Mouse (Mus musculus): ENCODE results near the gene Rpl10a. TPM values are rescaled to one million over a fixed set of nuclear protein-coding genes. Genes with fewer than 3 reads are reported as not detected.

Gene Rpl10a
- polyA plus RNA-seq, 1 experiment from 2014 or later = 562 TPM

GRCm38 (mm10) chr17:28286964-28287363 lies 41.3 kb upstream of the Rpl10a start:
- no peaks in the 10 kb centered on the region for H3K36me3 ChIP-seq (replicated peaks; ENCODE audit: control insufficient read depth, insufficient read depth, low read depth, low read length)
- no peak overlapping the region for H3K9ac ChIP-seq (replicated peaks; ENCODE audit: low read length)
- DNase-seq (ENCODE audit: low spot score) (no peak), ATAC-seq (replicated peaks; ENCODE audit: insufficient number of reproducible peaks, low FRiP score, low TSS enrichment, low read depth) (no peak)
- H3K9me3 ChIP-seq (replicated peaks; ENCODE audit: control insufficient read depth, low read length) = no peaks in the 10 kb centered on the region
- no peak overlapping the region for H3K27ac ChIP-seq (replicated peaks; ENCODE audit: low read depth, low read length)
- 36% methylated on average over 5 of the region's 5 CpGs for WGBS
- no peaks in the 10 kb centered on the region for H3K27me3 ChIP-seq (ENCODE audit: control insufficient read depth, insufficient read depth, low read length)
- H3K4me3 ChIP-seq (ENCODE audit: low read depth, low read length) = no peak overlapping the region
- no peak overlapping the region for H3K4me2 ChIP-seq (ENCODE audit: low read depth, low read length)
- no peaks in the 10 kb centered on the region for H3K4me1 ChIP-seq (ENCODE audit: control insufficient read depth, insufficient read depth, low read length)

- ATAC-seq (replicated peaks; ENCODE audit: insufficient number of reproducible peaks, low FRiP score, low TSS enrichment, low read depth) (no peak), DNase-seq (ENCODE audit: low spot score) (no peak)
- Histone ChIP-seq H3K9ac (replicated peaks; ENCODE audit: low read length) (no peak overlapping the region), H3K27me3 (ENCODE audit: control insufficient read depth, insufficient read depth, low read length) (no peaks in the 10 kb centered on the region), H3K27ac (replicated peaks; ENCODE audit: low read depth, low read length) (no peak overlapping the region), H3K4me1 (ENCODE audit: control insufficient read depth, insufficient read depth, low read length) (no peaks in the 10 kb centered on the region), H3K4me2 (ENCODE audit: low read depth, low read length) (no peak overlapping the region), H3K9me3 (replicated peaks; ENCODE audit: control insufficient read depth, low read length) (no peaks in the 10 kb centered on the region), H3K36me3 (replicated peaks; ENCODE audit: control insufficient read depth, insufficient read depth, low read depth, low read length) (no peaks in the 10 kb centered on the region), H3K4me3 (ENCODE audit: low read depth, low read length) (no peak overlapping the region)
- 79% methylated on average over 8 of the region's 8 CpGs for WGBS
Measured at GRCm38 (mm10) chr17:28287578-28287977, 40.7 kb upstream of the Rpl10a start.

GRCm38 (mm10) chr17:28287980-28288379 lies 40.3 kb upstream of the Rpl10a start:
- Histone ChIP-seq H3K9ac (replicated peaks; ENCODE audit: low read length) (no peak overlapping the region), H3K4me1 (ENCODE audit: control insufficient read depth, insufficient read depth, low read length) (no peaks in the 10 kb centered on the region), H3K27me3 (ENCODE audit: control insufficient read depth, insufficient read depth, low read length) (no peaks in the 10 kb centered on the region), H3K4me3 (ENCODE audit: low read depth, low read length) (no peak overlapping the region), H3K9me3 (replicated peaks; ENCODE audit: control insufficient read depth, low read length) (no peaks in the 10 kb centered on the region), H3K36me3 (replicated peaks; ENCODE audit: control insufficient read depth, insufficient read depth, low read depth, low read length) (no peaks in the 10 kb centered on the region), H3K4me2 (ENCODE audit: low read depth, low read length) (no peak overlapping the region), H3K27ac (replicated peaks; ENCODE audit: low read depth, low read length) (no peak overlapping the region)
- DNase-seq (ENCODE audit: low spot score) = peak; percentile 17
- 68% methylated on average over 5 of the region's 5 CpGs for WGBS
- ATAC-seq (replicated peaks; ENCODE audit: insufficient number of reproducible peaks, low FRiP score, low TSS enrichment, low read depth) = no peak

- no peak overlapping the region for H3K4me3 ChIP-seq (ENCODE audit: low read depth, low read length)
- no peaks in the 10 kb centered on the region for H3K27me3 ChIP-seq (ENCODE audit: control insufficient read depth, insufficient read depth, low read length)
- H3K9ac ChIP-seq (replicated peaks; ENCODE audit: low read length) = no peak overlapping the region
- ATAC-seq (replicated peaks; ENCODE audit: insufficient number of reproducible peaks, low FRiP score, low TSS enrichment, low read depth) = no peak
- H3K4me2 ChIP-seq (ENCODE audit: low read depth, low read length) = no peak overlapping the region
- no peak for DNase-seq (ENCODE audit: low spot score)
- no peaks in the 10 kb centered on the region for H3K9me3 ChIP-seq (replicated peaks; ENCODE audit: control insufficient read depth, low read length)
- WGBS = 63% methylated on average over 3 of the region's 3 CpGs
- H3K4me1 ChIP-seq (ENCODE audit: control insufficient read depth, insufficient read depth, low read length) = no peaks in the 10 kb centered on the region
- H3K27ac ChIP-seq (replicated peaks; ENCODE audit: low read depth, low read length) = no peak overlapping the region
- no peaks in the 10 kb centered on the region for H3K36me3 ChIP-seq (replicated peaks; ENCODE audit: control insufficient read depth, insufficient read depth, low read depth, low read length)
Measured at GRCm38 (mm10) chr17:28290262-28290661, 38.0 kb upstream of the Rpl10a start.

- no peak for DNase-seq (ENCODE audit: low spot score)
- ATAC-seq (replicated peaks; ENCODE audit: insufficient number of reproducible peaks, low FRiP score, low TSS enrichment, low read depth) = no peak
- WGBS = 83% methylated on average over 11 of the region's 11 CpGs
Measured at GRCm38 (mm10) chr17:28290671-28291070, 37.6 kb upstream of the Rpl10a start.

GRCm38 (mm10) chr17:28291346-28291745 lies 36.9 kb upstream of the Rpl10a start:
- H3K27me3 ChIP-seq (ENCODE audit: control insufficient read depth, insufficient read depth, low read length) = no peaks in the 10 kb centered on the region
- no peak for DNase-seq (ENCODE audit: low spot score)
- no peaks in the 10 kb centered on the region for H3K4me1 ChIP-seq (ENCODE audit: control insufficient read depth, insufficient read depth, low read length)
- no peak overlapping the region for H3K4me3 ChIP-seq (ENCODE audit: low read depth, low read length)
- WGBS = 83% methylated on average over 7 of the region's 7 CpGs
- H3K9me3 ChIP-seq (replicated peaks; ENCODE audit: control insufficient read depth, low read length) = no peaks in the 10 kb centered on the region
- ATAC-seq (replicated peaks; ENCODE audit: insufficient number of reproducible peaks, low FRiP score, low TSS enrichment, low read depth) = no peak
- no peak overlapping the region for H3K4me2 ChIP-seq (ENCODE audit: low read depth, low read length)
- no peak overlapping the region for H3K9ac ChIP-seq (replicated peaks; ENCODE audit: low read length)
- no peaks in the 10 kb centered on the region for H3K36me3 ChIP-seq (replicated peaks; ENCODE audit: control insufficient read depth, insufficient read depth, low read depth, low read length)
- no peak overlapping the region for H3K27ac ChIP-seq (replicated peaks; ENCODE audit: low read depth, low read length)

More at GRCm38 (mm10) chr17:28290671-28291070, 37.6 kb upstream of the Rpl10a start:
- H3K36me3 ChIP-seq (replicated peaks; ENCODE audit: control insufficient read depth, insufficient read depth, low read depth, low read length) = no peaks in the 10 kb centered on the region
- H3K4me1 ChIP-seq (ENCODE audit: control insufficient read depth, insufficient read depth, low read length) = no peaks in the 10 kb centered on the region
- H3K4me3 ChIP-seq (ENCODE audit: low read depth, low read length) = no peak overlapping the region
- no peaks in the 10 kb centered on the region for H3K9me3 ChIP-seq (replicated peaks; ENCODE audit: control insufficient read depth, low read length)
- H3K9ac ChIP-seq (replicated peaks; ENCODE audit: low read length) = no peak overlapping the region
- H3K27ac ChIP-seq (replicated peaks; ENCODE audit: low read depth, low read length) = no peak overlapping the region
- no peak overlapping the region for H3K4me2 ChIP-seq (ENCODE audit: low read depth, low read length)
- H3K27me3 ChIP-seq (ENCODE audit: control insufficient read depth, insufficient read depth, low read length) = no peaks in the 10 kb centered on the region

GRCm38 (mm10) chr17:28293716-28294115 lies 34.6 kb upstream of the Rpl10a start:
- DNase-seq (ENCODE audit: low spot score) (no peak), ATAC-seq (replicated peaks; ENCODE audit: insufficient number of reproducible peaks, low FRiP score, low TSS enrichment, low read depth) (no peak)
- no peak overlapping the region for H3K27ac ChIP-seq (replicated peaks; ENCODE audit: low read depth, low read length)
- 61% methylated on average over 4 of the region's 4 CpGs for WGBS
- H3K4me1 ChIP-seq (ENCODE audit: control insufficient read depth, insufficient read depth, low read length) = no peaks in the 10 kb centered on the region
- no peaks in the 10 kb centered on the region for H3K9me3 ChIP-seq (replicated peaks; ENCODE audit: control insufficient read depth, low read length)
- H3K4me2 ChIP-seq (ENCODE audit: low read depth, low read length) = no peak overlapping the region
- no peak overlapping the region for H3K4me3 ChIP-seq (ENCODE audit: low read depth, low read length)
- no peaks in the 10 kb centered on the region; the same call in 1 of the 2 replicates for H3K36me3 ChIP-seq (replicated peaks; ENCODE audit: control insufficient read depth, insufficient read depth, low read depth, low read length)
- H3K27me3 ChIP-seq (ENCODE audit: control insufficient read depth, insufficient read depth, low read length) = no peaks in the 10 kb centered on the region
- no peak overlapping the region for H3K9ac ChIP-seq (replicated peaks; ENCODE audit: low read length)

GRCm38 (mm10) chr17:28294449-28295333 lies 33.6 kb upstream of the Rpl10a start:
- Histone ChIP-seq H3K4me1 (ENCODE audit: control insufficient read depth, insufficient read depth, low read length) (no peaks in the 10 kb centered on the region; the same call in 1 of the 2 replicates), H3K4me3 (ENCODE audit: low read depth, low read length) (no peak overlapping the region), H3K36me3 (replicated peaks; ENCODE audit: control insufficient read depth, insufficient read depth, low read depth, low read length) (no peaks in the 10 kb centered on the region; the same call in 1 of the 2 replicates), H3K27me3 (ENCODE audit: control insufficient read depth, insufficient read depth, low read length) (no peaks in the 10 kb centered on the region), H3K4me2 (ENCODE audit: low read depth, low read length) (no peak overlapping the region), H3K9ac (replicated peaks; ENCODE audit: low read length) (no peak overlapping the region), H3K9me3 (replicated peaks; ENCODE audit: control insufficient read depth, low read length) (no peaks in the 10 kb centered on the region), H3K27ac (replicated peaks; ENCODE audit: low read depth, low read length) (no peak overlapping the region)
- no peak for ATAC-seq (replicated peaks; ENCODE audit: insufficient number of reproducible peaks, low FRiP score, low TSS enrichment, low read depth)
- 65% methylated on average over 15 of the region's 17 CpGs for WGBS
- DNase-seq (ENCODE audit: low spot score) = no peak

Data from embryonic facial prominence, embryonic 11.5 days (tissue).